Mouse (Mus musculus) kidney, embryonic 16.5 days (tissue): ENCODE data around the gene Slc4a5. TPM values are rescaled to one million over a fixed set of nuclear protein-coding genes. Genes with fewer than 3 reads are reported as not detected.

Source experiments
- ATAC-seq: fragments of 200-750 bp; cut with Nextera tagmentation; 2 replicates; pipeline ENCODE4 v1.8.0; 2017; ENCODE audit warnings: moderate TSS enrichment; ENCODE audit not compliant: low FRiP score, low TSS enrichment
- H3K27ac ChIP-seq: fragments of 300-500 bp; sonication (generic); 2 replicates; pipeline ENCODE4 v1.5.1; 2014; ENCODE audit warnings: low read length
- H3K27me3 ChIP-seq: fragments of 300-500 bp; sonication (generic); 2 replicates; pipeline ENCODE4 v1.6.1; 2014; ENCODE audit warnings: low read length, control low read depth, mixed read lengths; ENCODE audit not compliant: insufficient read depth
- H3K36me3 ChIP-seq: fragments of 300-500 bp; sonication (generic); 2 replicates; pipeline ENCODE4 v1.6.1; 2014; ENCODE audit warnings: low read length, control low read depth, mixed read lengths; ENCODE audit not compliant: insufficient read depth
- H3K4me1 ChIP-seq: fragments of 300-500 bp; sonication (generic); 2 replicates; pipeline ENCODE4 v1.6.1; 2014; ENCODE audit warnings: low read length, control low read depth, mixed read lengths; ENCODE audit not compliant: insufficient read depth
- H3K4me2 ChIP-seq: fragments of 300-500 bp; sonication (generic); replicated peaks from 2 replicates; pipeline ENCODE4 v1.6.1; 2014; ENCODE audit warnings: low read depth, low read length
- H3K4me3 ChIP-seq: fragments of 300-500 bp; sonication (generic); 2 replicates; pipeline ENCODE4 v1.5.1; 2014; ENCODE audit warnings: mild to moderate bottlenecking, low read length
- H3K9ac ChIP-seq: fragments of 300-500 bp; sonication (generic); replicated peaks from 2 replicates; pipeline ENCODE4 v1.6.1; 2014; ENCODE audit warnings: low read length
- H3K9me3 ChIP-seq: fragments of 300-500 bp; sonication (generic); 2 replicates; pipeline ENCODE4 v1.6.1; 2016; ENCODE audit warnings: low read length, control low read depth
- WGBS: fragments of 180-500 bp; shearing (Covaris S2); extraction: QIAGEN DNeasy Blood & Tissue Kit; methylation state at CpG from one replicate; pipeline ENCODE4 v1.1.7; 2014; 5-methylcytosine and 5-hydroxymethylcytosine counted together
- polyA plus RNA-seq: library from polyadenylated mRNA; unstranded; fragments of >200 nt; fragmentation: Nextera tagmentation; extraction: Ambion mirVana; gene quantifications from 2 replicates; pipeline ENCODE4 v1.2.1, GENCODE M21; 2015

The Slc4a5 gene
- polyA plus RNA-seq, 1 experiment from 2014 or later = 0.91 TPM

GRCm38 (mm10) chr6:83186946-83187345, 32.7 kb upstream of the Slc4a5 start:
- Histone ChIP-seq H3K27ac (no peak overlapping the region), H3K36me3 (peaks cover 54% of the 10 kb centered on the region), H3K9ac (0 out of 2 replicates have a peak overlapping the region, but pooled peaks have one; percentile 12), H3K4me2 (no peak overlapping the region), H3K4me1 (peaks cover 10% of the 10 kb centered on the region), H3K4me3 (no peak overlapping the region), H3K9me3 (no peaks in the 10 kb centered on the region), H3K27me3 (no peaks in the 10 kb centered on the region)
- 71% methylated on average over 2 of the region's 2 CpGs for WGBS
- ATAC-seq = no peak; the same call in 1 of the 2 replicates

DNA sequence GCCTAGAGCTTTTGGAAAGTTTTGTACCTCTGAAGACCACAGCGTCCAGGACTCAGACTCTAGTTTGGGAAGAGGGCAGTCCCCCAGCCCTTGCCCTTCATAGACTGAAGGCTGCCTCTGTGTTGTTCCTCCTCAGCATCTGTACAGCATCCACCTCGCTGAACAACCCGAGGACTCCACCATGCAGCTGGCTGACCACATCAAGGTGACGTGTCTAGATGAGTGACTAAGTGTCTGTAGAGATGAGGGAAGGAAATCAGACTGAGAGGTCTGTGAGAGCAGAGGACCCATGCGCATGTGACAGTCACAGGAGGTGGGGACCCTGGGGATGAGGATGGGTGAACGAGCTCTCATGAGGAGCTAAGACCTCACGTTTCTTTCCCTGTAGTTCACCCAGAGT, 26.1 kb upstream of the Slc4a5 start:
- ATAC-seq = no peak
- Histone ChIP-seq H3K4me1 (no peaks in the 10 kb centered on the region), H3K9me3 (no peaks in the 10 kb centered on the region), H3K27me3 (no peaks in the 10 kb centered on the region), H3K4me2 (no peak overlapping the region), H3K9ac (no peak overlapping the region), H3K4me3 (no peak overlapping the region), H3K36me3 (peaks cover 88% of the 10 kb centered on the region), H3K27ac (no peak overlapping the region)
- 92% methylated on average over 7 of the region's 7 CpGs for WGBS

DNA sequence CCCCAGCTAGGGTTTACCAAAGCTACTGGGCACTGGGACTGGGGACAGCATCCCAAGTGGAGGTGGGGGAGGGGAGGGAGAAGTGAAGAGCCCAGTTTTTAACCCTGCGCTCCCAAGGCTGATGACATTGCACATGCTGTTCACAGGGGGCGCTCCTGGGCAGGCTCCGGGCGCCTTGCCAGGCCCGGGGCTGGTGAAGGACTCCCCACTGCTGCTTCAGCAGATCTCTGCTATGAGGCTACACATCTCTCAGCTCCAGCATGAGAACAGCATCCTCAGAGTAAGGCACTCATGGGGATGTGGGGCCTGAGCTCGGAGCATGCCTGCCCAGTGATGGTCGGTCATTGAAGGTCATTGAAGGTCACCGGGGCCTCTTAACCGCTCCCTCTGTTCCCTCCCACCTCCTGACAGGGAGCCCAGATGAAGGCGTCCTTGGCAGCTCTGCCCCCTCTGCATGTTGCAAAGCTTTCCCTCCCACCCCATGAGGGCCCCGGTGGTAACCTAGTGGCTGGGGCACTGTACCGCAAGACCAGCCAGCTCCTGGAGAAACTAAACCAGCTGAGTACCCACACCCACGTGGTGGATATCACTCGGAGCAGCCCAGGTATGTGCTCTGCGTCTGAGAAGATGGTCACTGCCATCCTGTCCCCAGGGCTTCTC, 22.2 kb upstream of the Slc4a5 start:
- Histone ChIP-seq H3K9me3 (no peaks in the 10 kb centered on the region), H3K9ac (no peak overlapping the region), H3K4me2 (no peak overlapping the region), H3K4me1 (no peaks in the 10 kb centered on the region), H3K27me3 (no peaks in the 10 kb centered on the region), H3K36me3 (peaks cover 72% of the 10 kb centered on the region), H3K4me3 (no peak overlapping the region), H3K27ac (no peak overlapping the region)
- no peak for ATAC-seq
- WGBS = 51% methylated on average over 15 of the region's 15 CpGs

DNA sequence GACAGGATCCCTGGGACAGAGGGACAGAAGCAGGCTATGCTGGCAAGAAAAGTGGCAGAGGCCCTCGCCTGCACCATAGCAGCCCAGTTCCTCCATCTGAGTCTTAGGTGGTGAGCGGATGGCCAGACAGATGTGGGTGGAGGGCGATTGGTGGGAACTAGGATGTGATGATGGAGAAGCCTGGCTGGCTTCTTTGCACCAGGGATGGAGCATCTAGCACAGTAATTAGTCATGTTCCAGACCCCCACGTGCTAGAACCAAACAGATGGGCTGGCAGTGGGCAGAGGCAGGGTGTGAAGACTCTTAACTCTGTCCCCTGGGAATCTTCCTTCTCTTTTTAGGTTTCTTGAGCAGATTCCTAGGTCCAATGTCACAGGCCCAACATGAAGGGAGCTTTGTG, 16.3 kb upstream of the Slc4a5 start:
- Histone ChIP-seq H3K27me3 (no peaks in the 10 kb centered on the region), H3K9ac (no peak overlapping the region), H3K4me2 (no peak overlapping the region), H3K36me3 (peaks cover 19% of the 10 kb centered on the region), H3K9me3 (no peaks in the 10 kb centered on the region), H3K27ac (no peak overlapping the region), H3K4me1 (no peaks in the 10 kb centered on the region), H3K4me3 (no peak overlapping the region)
- no peak for ATAC-seq
- WGBS = 83% methylated on average over 4 of the region's 4 CpGs

- Histone ChIP-seq H3K36me3 (peaks cover 5% of the 10 kb centered on the region; the same call in 1 of the 2 replicates), H3K9me3 (no peaks in the 10 kb centered on the region), H3K4me2 (no peak overlapping the region), H3K9ac (no peak overlapping the region), H3K4me1 (no peaks in the 10 kb centered on the region), H3K27ac (no peak overlapping the region), H3K4me3 (no peak overlapping the region), H3K27me3 (no peaks in the 10 kb centered on the region)
- 87% methylated on average over 3 of the region's 3 CpGs for WGBS
- no peak for ATAC-seq
These were observed 13.8 kb upstream of the Slc4a5 start for GRCm38 (mm10) chr6:83205851-83206250.

DNA sequence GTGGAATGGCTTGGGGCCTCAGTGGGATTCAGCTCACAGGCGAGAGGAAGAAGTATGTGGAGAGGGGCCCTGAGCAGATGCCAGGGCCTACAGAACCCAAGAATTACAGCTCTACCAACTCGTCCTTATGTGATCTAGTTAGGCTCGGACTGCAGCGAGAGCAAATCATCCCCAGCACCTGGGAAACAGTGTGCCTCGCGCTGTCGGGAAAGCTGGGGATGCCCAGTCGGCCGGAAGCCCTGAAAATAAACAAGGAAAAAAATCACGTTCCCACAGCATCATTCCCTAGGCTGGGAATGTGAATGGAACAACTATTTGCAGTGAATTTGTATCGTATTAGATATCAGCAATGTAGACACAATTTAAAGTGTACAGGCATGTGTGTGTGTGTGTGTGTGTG, 13.3 kb upstream of the Slc4a5 start:
- WGBS = 79% methylated on average over 11 of the region's 11 CpGs
- no peak overlapping the region for H3K9ac ChIP-seq
- no peak overlapping the region for H3K27ac ChIP-seq
- no peaks in the 10 kb centered on the region for H3K4me1 ChIP-seq
- ATAC-seq = no peak
- no peak overlapping the region for H3K4me2 ChIP-seq
- no peak overlapping the region for H3K4me3 ChIP-seq
- H3K9me3 ChIP-seq = no peaks in the 10 kb centered on the region
- peaks cover 5% of the 10 kb centered on the region; the same call in 1 of the 2 replicates for H3K36me3 ChIP-seq
- H3K27me3 ChIP-seq = no peaks in the 10 kb centered on the region

- ATAC-seq = no peak
- Histone ChIP-seq H3K27me3 (no peaks in the 10 kb centered on the region), H3K36me3 (no peaks in the 10 kb centered on the region), H3K27ac (no peak overlapping the region), H3K4me1 (no peaks in the 10 kb centered on the region), H3K9ac (no peak overlapping the region), H3K4me3 (no peak overlapping the region), H3K9me3 (no peaks in the 10 kb centered on the region), H3K4me2 (no peak overlapping the region)
- WGBS = 65% methylated on average over 9 of the region's 9 CpGs
These were observed 12.1 kb upstream of the Slc4a5 start for GRCm38 (mm10) chr6:83207361-83208049.

- Histone ChIP-seq H3K9ac (no peak overlapping the region), H3K36me3 (no peaks in the 10 kb centered on the region), H3K9me3 (no peaks in the 10 kb centered on the region), H3K4me1 (no peaks in the 10 kb centered on the region), H3K27ac (no peak overlapping the region), H3K27me3 (no peaks in the 10 kb centered on the region), H3K4me3 (no peak overlapping the region), H3K4me2 (no peak overlapping the region)
- ATAC-seq = no peak
- 61% methylated on average over 2 of the region's 2 CpGs for WGBS
These were observed 11.6 kb upstream of the Slc4a5 start for GRCm38 (mm10) chr6:83208050-83208400.

- H3K4me3 ChIP-seq = no peak overlapping the region
- H3K9ac ChIP-seq = no peak overlapping the region
- no peak overlapping the region for H3K4me2 ChIP-seq
- no peak for ATAC-seq
- no peaks in the 10 kb centered on the region for H3K36me3 ChIP-seq
- no peaks in the 10 kb centered on the region for H3K9me3 ChIP-seq
- WGBS = 43% methylated on average over 2 of the region's 2 CpGs
- no peaks in the 10 kb centered on the region for H3K4me1 ChIP-seq
- no peak overlapping the region for H3K27ac ChIP-seq
- no peaks in the 10 kb centered on the region for H3K27me3 ChIP-seq
These were observed 9.1 kb upstream of the Slc4a5 start for GRCm38 (mm10) chr6:83210495-83210894.

- no peak overlapping the region for H3K9ac ChIP-seq
- no peaks in the 10 kb centered on the region for H3K9me3 ChIP-seq
- no peaks in the 10 kb centered on the region for H3K36me3 ChIP-seq
- no peaks in the 10 kb centered on the region for H3K27me3 ChIP-seq
- ATAC-seq = no peak
- no peaks in the 10 kb centered on the region for H3K4me1 ChIP-seq
- no peak overlapping the region for H3K27ac ChIP-seq
- no peak overlapping the region for H3K4me2 ChIP-seq
- WGBS = 20% methylated on average over 5 of the region's 5 CpGs
- no peak overlapping the region for H3K4me3 ChIP-seq
These were observed 8.1 kb upstream of the Slc4a5 start for GRCm38 (mm10) chr6:83211526-83211925.
